ENCODE assay signal across 29 mouse cellular contexts in the genomic region with DNA sequence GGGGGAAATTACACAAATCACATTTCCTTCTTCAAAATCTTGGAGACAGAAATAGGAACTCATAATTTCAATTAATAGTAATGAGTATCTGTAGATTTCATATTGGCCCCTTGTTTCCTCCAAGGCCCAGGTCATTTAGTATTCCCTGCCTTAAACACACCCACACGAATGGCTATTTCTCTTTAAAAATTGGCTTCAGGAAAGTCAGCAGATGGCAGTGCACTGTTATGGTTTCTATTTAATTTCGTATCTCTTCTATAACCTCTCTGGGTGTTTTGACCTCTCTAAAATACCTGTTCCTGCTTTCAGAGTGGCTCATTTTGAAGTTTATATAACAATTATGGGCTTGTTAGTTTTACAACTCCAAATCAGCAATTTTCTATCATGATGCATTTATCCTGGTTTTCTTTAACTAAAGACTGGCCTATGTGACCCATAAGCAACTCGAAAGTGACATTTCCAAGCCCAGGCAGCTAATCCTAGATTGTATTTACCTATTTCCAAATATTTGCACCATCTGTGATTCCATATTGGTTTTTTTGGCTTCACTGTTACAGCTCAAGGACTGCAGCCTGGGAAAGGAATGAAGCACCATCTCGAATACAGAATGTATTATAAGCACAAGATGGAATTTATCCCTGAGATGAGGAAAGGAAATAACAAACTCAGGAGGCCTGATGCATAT. TPM values are rescaled to one million over a fixed set of nuclear protein-coding genes. Genes with fewer than 3 reads are reported as not detected.
DNase-seq lines count a peak whose midpoint lies in the region; ATAC-seq and TF ChIP-seq lines count a peak whose summit lies in the region.
"Had no signal": no experiment of that assay in that cellular context is flagged by ENCODE, and none has a peak within 500 bp of the region (broad histone marks: within the 10 kb centered on the region; RNA-seq: fewer than 3 reads in every experiment).

No protein-coding gene starts in this region.

- no peaks in the 10 kb centered on the region for H3K9me3 ChIP-seq in midbrain, postnatal 0 days (ENCODE audit: low read length)
- no peaks in the 10 kb centered on the region for H3K9me3 ChIP-seq in midbrain, embryonic 13.5 days
- H3K9me3 ChIP-seq in heart, embryonic 11.5 days (replicated peaks; ENCODE audit: control insufficient read depth, low read length), result no peaks in the 10 kb centered on the region
- no peaks in the 10 kb centered on the region for H3K9me3 ChIP-seq in liver, embryonic 11.5 days (ENCODE audit: control insufficient read depth, low read length)
- H3K9me3 ChIP-seq: embryonic facial prominence, embryonic 12.5 days; embryonic facial prominence, embryonic 15.5 days; heart, embryonic 13.5 days had no signal

- H3K4me1 ChIP-seq in midbrain, postnatal 0 days (ENCODE audit: insufficient read depth, low read length), result no peaks in the 10 kb centered on the region
- H3K4me1 ChIP-seq in midbrain, embryonic 13.5 days (replicated peaks), result no peaks in the 10 kb centered on the region
- no peaks in the 10 kb centered on the region for H3K4me1 ChIP-seq in heart, embryonic 11.5 days (ENCODE audit: control insufficient read depth, insufficient read depth, low read length)
- H3K4me1 ChIP-seq in liver, embryonic 11.5 days (replicated peaks; ENCODE audit: control insufficient read depth, insufficient read depth, low read length), result no peaks in the 10 kb centered on the region
- H3K4me1 ChIP-seq: embryonic facial prominence, embryonic 12.5 days; embryonic facial prominence, embryonic 15.5 days; heart, embryonic 13.5 days had no signal

- no peak for ATAC-seq in midbrain, postnatal 0 days (ENCODE audit: low FRiP score)
- ATAC-seq in midbrain, embryonic 13.5 days, result no peak
- no peak for ATAC-seq in heart, embryonic 11.5 days (replicated peaks; ENCODE audit: insufficient number of reproducible peaks, low FRiP score, low TSS enrichment)
- no peak for ATAC-seq in liver, embryonic 11.5 days (replicated peaks; ENCODE audit: low FRiP score)
- ATAC-seq: forebrain, embryonic 14.5 days; forebrain, postnatal 0 days; hindbrain, postnatal 0 days; inflammation-experienced regulatory T-cells, adult 6 months; intestine, embryonic 16.5 days; Patski had no signal

- H3K4me3 ChIP-seq in midbrain, postnatal 0 days (ENCODE audit: low read depth, low read length), result no peak overlapping the region
- no peak overlapping the region for H3K4me3 ChIP-seq in midbrain, embryonic 13.5 days (replicated peaks)
- H3K4me3 ChIP-seq in heart, embryonic 11.5 days (ENCODE audit: low read depth, low read length), result no peak overlapping the region
- no peak overlapping the region for H3K4me3 ChIP-seq in liver, embryonic 11.5 days (ENCODE audit: low read depth, low read length)
- H3K4me3 ChIP-seq: embryonic facial prominence, embryonic 12.5 days; embryonic facial prominence, embryonic 15.5 days; gastrocnemius, adult 2 months; heart, embryonic 13.5 days had no signal

- H3K27me3 ChIP-seq in midbrain, postnatal 0 days (ENCODE audit: insufficient read depth, low read length), result no peaks in the 10 kb centered on the region
- no peaks in the 10 kb centered on the region for H3K27me3 ChIP-seq in midbrain, embryonic 13.5 days
- H3K27me3 ChIP-seq in heart, embryonic 11.5 days (ENCODE audit: control insufficient read depth, insufficient read depth, low read length), result no peaks in the 10 kb centered on the region
- H3K27me3 ChIP-seq in liver, embryonic 11.5 days (replicated peaks; ENCODE audit: control insufficient read depth, insufficient read depth, low read length), result no peaks in the 10 kb centered on the region
- H3K27me3 ChIP-seq: CH12.LX; embryonic facial prominence, embryonic 12.5 days; embryonic facial prominence, embryonic 15.5 days; heart, embryonic 13.5 days; Patski had no signal

- no peak overlapping the region for H3K4me2 ChIP-seq in midbrain, postnatal 0 days (ENCODE audit: low read depth, low read length, poor library complexity, severe bottlenecking)
- H3K4me2 ChIP-seq in midbrain, embryonic 13.5 days (replicated peaks), result no peak overlapping the region
- no peak overlapping the region for H3K4me2 ChIP-seq in heart, embryonic 11.5 days
- H3K4me2 ChIP-seq in liver, embryonic 11.5 days, result no peak overlapping the region
- H3K4me2 ChIP-seq: embryonic facial prominence, embryonic 12.5 days; embryonic facial prominence, embryonic 15.5 days; heart, embryonic 13.5 days; hindbrain, embryonic 14.5 days had no signal

- H3K36me3 ChIP-seq in midbrain, postnatal 0 days (ENCODE audit: insufficient read depth, low read length), result no peaks in the 10 kb centered on the region
- H3K36me3 ChIP-seq in midbrain, embryonic 13.5 days, result no peaks in the 10 kb centered on the region
- H3K36me3 ChIP-seq in heart, embryonic 11.5 days (ENCODE audit: control insufficient read depth, insufficient read depth, low read length), result no peaks in the 10 kb centered on the region
- no peaks in the 10 kb centered on the region for H3K36me3 ChIP-seq in liver, embryonic 11.5 days (ENCODE audit: control insufficient read depth, insufficient read depth, low read length)
- H3K36me3 ChIP-seq: embryonic facial prominence, embryonic 12.5 days; embryonic facial prominence, embryonic 15.5 days; G1E; heart, embryonic 13.5 days had no signal

- DNase-seq in cerebellum, adult 11-12 months, result peak; percentile 21
- DNase-seq in cerebellum, postnatal 4 days (ENCODE audit: low spot score in 2 of 2), result no peak
- DNase-seq in midbrain, postnatal 0 days (ENCODE audit: low spot score), result no peak
- DNase-seq in cerebellum, adult 9-10 months, result peak; percentile 76
- no peak for DNase-seq in liver, embryonic 11.5 days (ENCODE audit: low spot score)
- DNase-seq: adrenal gland, adult 2 months; adrenal gland, postnatal 14 days; B cell, adult 2 months; forebrain, postnatal 0 days; gastrocnemius, adult 2 months; gastrocnemius, postnatal 14 days; heart, adult 18-20 months; heart, postnatal 14 days; heart, postnatal 4 days; kidney, adult 18-20 months had no signal

- 67% methylated on average over 4 of the region's 4 CpGs for WGBS in midbrain, postnatal 0 days
- 69% methylated on average over 4 of the region's 4 CpGs for WGBS in midbrain, embryonic 13.5 days
- 66% methylated on average over 4 of the region's 4 CpGs for WGBS in heart, embryonic 11.5 days (ENCODE audit: insufficient replicate concordance)
- WGBS in liver, embryonic 11.5 days, result 62% methylated on average over 4 of the region's 4 CpGs

- H3K9ac ChIP-seq in midbrain, postnatal 0 days (replicated peaks; ENCODE audit: low read length, poor library complexity, severe bottlenecking), result no peak overlapping the region
- H3K9ac ChIP-seq in midbrain, embryonic 13.5 days (replicated peaks), result no peak overlapping the region
- no peak overlapping the region for H3K9ac ChIP-seq in heart, embryonic 11.5 days (ENCODE audit: low read depth, low read length)
- H3K9ac ChIP-seq in liver, embryonic 11.5 days (ENCODE audit: low read depth, low read length), result no peak overlapping the region
- H3K9ac ChIP-seq: embryonic facial prominence, embryonic 12.5 days; embryonic facial prominence, embryonic 15.5 days; forebrain, postnatal 0 days; heart, embryonic 13.5 days; hindbrain, embryonic 14.5 days had no signal

- peak; percentile 13; the same call in 1 of the 2 replicates for TF ChIP-seq CTCF in midbrain, postnatal 0 days (IDR thresholded peaks at IDR 0.05)

- no peak overlapping the region for H3K27ac ChIP-seq in midbrain, postnatal 0 days (ENCODE audit: low read depth, low read length)
- H3K27ac ChIP-seq in midbrain, embryonic 13.5 days, result no peak overlapping the region
- H3K27ac ChIP-seq in heart, embryonic 11.5 days (ENCODE audit: low read depth, low read length), result no peak overlapping the region
- H3K27ac ChIP-seq in liver, embryonic 11.5 days (ENCODE audit: low read depth, low read length), result no peak overlapping the region
- H3K27ac ChIP-seq: embryonic facial prominence, embryonic 12.5 days; embryonic facial prominence, embryonic 15.5 days; gastrocnemius, adult 2 months; heart, embryonic 13.5 days; hindbrain, embryonic 14.5 days; hindbrain, postnatal 0 days had no signal

RNA-seq across cellular contexts. Expression of gene Dpp10, which starts 9.9 kb away (rescaled TPM):
- total RNA-seq in midbrain, postnatal 0 days (2014; rRNA removed), result 76.7 and 91.6 TPM in 2 replicates
- polyA plus RNA-seq in midbrain, postnatal 0 days (2015; fragmentation: Nextera tagmentation; extraction: Ambion mirVana), result 29.4 and 29.9 TPM in 2 replicates
- polyA plus RNA-seq in midbrain, embryonic 13.5 days (2015; fragmentation: Nextera tagmentation; extraction: Ambion mirVana), result 5.5 and 6.9 TPM in 2 replicates
- polyA plus RNA-seq in heart, embryonic 11.5 days (2014; fragmentation: Nextera tagmentation; extraction: Ambion mirVana), result 0.04 and 0.10 TPM in 2 replicates
- polyA plus RNA-seq in liver, embryonic 11.5 days (2014; fragmentation: Nextera tagmentation; extraction: Ambion mirVana), result not detected in 2 replicates
- total RNA-seq: CH12.LX; common myeloid progenitor, adult 5-6 weeks; gastrocnemius, postnatal 14 days; heart, adult 18-20 months had no signal
- polyA plus RNA-seq: adrenal gland, adult 2 months; G1E; inflammation-experienced regulatory T-cells, adult 6 months had no signal

Comparison
In these comparisons a context has a peak if more than half of its experiments do, and no peak if none do; other contexts are left out.
1. DNase-seq: peak in cerebellum, adult 11-12 months (single experiment) and cerebellum, adult 9-10 months (single experiment); none in cerebellum, postnatal 4 days (0 of 2), midbrain, postnatal 0 days (single experiment) and liver, embryonic 11.5 days (single experiment).